Mouse (Mus musculus): ENCODE data around the gene Tmem131.

Gene Tmem131

DNA sequence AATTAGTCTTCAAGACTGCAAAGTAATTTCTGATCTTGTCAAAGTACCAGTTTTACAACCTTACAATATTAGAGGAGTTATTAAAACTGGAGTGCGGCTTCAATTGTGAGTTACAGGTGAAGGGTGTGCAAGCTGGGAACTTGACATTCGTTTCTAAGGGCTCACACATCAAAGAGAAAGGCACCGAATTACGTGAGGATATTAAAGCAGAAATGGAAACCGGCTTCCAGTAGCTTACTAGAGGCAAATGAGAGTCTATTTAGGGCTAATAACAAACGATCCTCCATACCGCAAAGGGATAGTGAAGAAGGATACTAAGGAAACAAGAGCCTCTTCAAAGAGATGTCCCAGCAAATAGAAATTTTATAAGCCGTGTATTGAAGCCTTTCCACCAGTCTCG lies 5.1 kb downstream of the Tmem131 start:
- no peak for DNase-seq (ENCODE audit: low spot score in 2 of 2)

GRCm38 (mm10) chr1:36937648-36938047 lies 5.8 kb downstream of the Tmem131 start:
- DNase-seq (ENCODE audit: low spot score in 2 of 2) = no peak

DNA sequence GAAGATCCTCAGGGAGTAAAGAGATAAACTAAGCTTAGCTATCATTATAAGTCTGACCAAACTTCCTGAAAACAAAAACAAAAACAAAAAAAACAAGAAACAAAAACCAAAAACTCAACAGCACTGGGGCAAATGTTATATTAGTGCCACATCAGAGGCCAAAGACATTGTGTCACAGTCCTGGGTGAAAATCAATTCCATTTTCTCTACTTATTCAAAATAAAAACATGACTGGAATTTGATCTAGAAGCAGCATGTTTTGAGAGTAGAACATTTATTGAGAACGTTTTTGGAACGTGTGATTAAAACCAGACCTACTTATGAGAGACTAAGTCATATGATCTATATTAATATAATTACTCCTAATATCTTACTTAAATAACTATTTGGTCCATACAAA lies 6.5 kb downstream of the Tmem131 start:
- no peak for DNase-seq (ENCODE audit: low spot score in 2 of 2)

- no peak for DNase-seq (ENCODE audit: low spot score in 2 of 2)
Observed at GRCm38 (mm10) chr1:36936567-36936966, 6.9 kb downstream of the Tmem131 start.

DNA sequence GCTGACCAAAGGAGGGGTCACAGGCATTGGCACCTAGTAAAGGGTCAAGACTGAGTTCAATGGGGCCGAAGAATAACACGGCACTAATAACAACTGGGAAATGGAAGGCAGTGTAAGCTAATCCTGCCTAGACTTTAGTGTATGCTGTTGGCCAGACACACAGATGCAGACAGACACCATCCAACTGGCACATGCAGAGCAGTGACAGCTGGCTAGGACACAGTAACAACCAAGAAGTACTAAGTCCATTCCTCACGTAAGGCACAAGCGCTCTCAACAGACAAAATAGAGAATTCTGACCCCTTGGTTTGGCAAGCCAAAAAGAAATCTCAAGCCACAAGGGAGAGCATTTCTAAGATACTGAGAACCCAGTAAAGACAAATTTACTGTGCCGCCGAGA lies 8.7 kb downstream of the Tmem131 start:
- no peak for DNase-seq (ENCODE audit: low spot score in 2 of 2)

DNA sequence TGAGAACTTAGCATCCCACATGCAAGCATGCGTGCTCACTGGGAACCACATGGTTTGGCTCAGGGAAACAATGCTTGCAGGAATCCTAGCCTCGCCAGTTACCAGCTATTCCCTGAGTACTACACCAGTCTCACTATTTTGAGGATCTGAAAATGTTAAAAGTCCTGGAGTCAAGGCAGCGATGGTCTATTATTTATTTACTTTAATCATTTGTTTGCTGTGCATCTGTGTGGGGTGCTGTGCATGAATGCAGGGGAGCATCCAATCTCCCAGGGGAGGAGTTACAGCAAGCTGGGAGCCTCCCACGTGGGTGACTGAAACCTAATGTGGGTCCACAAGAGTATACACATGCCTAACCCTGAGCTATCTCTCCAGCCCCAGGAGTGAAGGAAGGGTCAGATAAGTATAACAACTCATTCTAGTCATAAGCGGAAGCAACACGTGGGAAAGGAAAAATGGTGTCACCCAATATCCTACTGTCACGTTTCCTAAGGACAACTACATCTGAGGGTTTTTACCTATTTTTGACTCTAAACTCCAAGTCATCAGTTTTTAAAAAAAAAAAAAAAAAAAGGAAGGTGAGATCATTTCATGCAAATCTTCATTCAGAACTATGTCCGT lies 9.4 kb downstream of the Tmem131 start:
- no peak for DNase-seq (ENCODE audit: low spot score in 2 of 2)

DNA sequence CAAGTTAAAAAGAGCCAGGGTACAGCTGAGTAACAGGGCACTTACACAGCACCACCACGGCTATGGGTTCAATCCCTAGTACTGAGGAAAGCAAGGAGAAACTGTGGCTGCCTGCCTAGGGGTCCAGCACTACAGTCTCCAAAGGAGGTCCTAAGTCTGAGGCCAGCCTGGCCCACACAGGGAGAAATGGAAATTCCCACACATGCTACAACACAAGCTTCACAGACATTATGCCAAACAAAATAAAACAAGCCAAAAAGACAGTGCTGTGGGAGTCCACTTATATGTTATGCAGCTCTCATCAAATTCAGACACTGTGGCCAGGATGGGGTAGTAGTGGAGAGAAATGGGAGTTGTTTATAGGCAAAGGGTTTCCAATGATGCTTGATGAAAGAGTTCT lies 11.2 kb downstream of the Tmem131 start:
- DNase-seq (ENCODE audit: low spot score in 2 of 2) = no peak

DNA sequence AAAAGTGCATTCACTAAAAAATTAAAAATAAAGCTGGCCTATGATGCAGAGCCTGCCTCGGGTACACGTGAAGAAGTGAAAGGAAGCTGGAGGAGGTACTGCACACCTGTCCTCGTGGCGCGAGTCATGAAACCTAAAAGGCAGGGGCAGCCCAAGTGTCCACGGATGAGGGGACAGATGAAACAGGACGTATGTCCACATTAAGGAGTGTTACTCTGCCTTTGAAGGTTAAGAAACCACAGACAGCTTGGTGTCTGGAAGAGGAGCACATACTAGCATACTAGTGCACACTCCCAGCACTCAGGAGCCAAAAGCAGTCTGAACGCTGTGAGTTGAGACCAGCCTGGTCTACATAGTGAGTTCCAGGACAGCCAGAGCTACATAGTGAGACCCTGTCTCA lies 12.6 kb downstream of the Tmem131 start:
- no peak for DNase-seq (ENCODE audit: low spot score in 2 of 2)

GRCm38 (mm10) chr1:36929996-36930395 lies 13.5 kb downstream of the Tmem131 start:
- DNase-seq (ENCODE audit: low spot score in 2 of 2) = no peak

GRCm38 (mm10) chr1:36928357-36929330 lies 14.8 kb downstream of the Tmem131 start:
- no peak for DNase-seq (ENCODE audit: low spot score in 2 of 2)

DNA sequence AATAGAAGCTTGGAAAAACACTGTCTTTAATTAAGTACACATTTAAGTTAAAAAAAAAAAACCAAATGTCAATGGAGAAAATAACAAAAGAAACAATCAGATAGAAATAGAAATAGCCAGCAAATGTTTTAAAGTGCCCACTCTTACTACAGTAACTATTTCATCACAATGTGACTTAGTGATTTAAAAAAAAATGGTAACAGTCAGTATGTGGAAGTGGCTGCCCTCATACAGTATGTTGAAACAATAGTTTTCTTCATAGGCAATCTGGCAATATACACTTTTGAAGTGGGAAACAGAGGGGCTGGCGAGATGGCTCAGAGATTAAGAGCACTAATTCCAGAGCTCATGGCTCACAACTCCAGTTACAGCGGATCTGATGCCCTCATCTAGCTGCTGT lies 15.9 kb downstream of the Tmem131 start:
- DNase-seq (ENCODE audit: low spot score in 2 of 2) = no peak

- DNase-seq (ENCODE audit: low spot score in 2 of 2) = no peak
Observed at GRCm38 (mm10) chr1:36926738-36927137, 16.7 kb downstream of the Tmem131 start.

DNA sequence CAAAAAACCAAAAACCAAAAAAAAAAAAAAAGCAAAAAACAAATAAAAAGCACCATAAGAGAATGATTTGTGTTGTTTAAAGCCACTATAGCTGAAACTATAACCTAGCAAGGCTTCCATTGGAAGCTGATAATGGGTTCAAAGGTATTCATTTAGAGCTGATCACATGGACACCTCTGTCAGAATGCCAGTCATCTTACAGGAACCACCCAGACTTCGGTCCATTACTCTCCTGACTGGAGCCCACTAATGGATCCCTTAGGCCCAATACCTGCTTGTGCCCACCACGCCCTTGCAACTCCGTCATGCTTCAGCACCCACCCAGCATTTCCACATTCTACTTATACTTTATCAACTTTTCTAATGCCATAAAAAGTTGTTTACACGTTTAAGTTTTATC lies 17.2 kb downstream of the Tmem131 start:
- no peak for DNase-seq (ENCODE audit: low spot score in 2 of 2)

DNA sequence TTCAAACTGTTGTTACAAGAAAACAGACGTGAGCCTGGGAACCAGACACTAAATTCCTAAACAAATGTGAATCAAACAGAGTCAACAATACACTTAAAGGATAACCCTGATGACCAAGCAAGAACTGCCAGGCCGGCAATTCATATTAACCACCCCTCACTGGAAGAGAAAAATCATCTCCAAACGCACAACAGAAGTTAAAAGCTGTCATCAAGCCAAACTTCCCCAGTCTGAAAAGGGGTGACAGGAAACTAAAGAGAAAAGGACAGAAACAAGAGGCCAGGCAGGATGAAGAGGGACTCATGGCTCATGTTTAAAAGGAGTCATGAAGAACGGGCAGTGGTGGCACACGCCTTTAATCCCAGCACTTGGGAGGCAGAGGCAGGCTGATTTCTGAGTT lies 17.7 kb downstream of the Tmem131 start:
- no peak for DNase-seq (ENCODE audit: low spot score in 2 of 2)

GRCm38 (mm10) chr1:36924853-36925252 lies 18.6 kb downstream of the Tmem131 start:
- no peak for DNase-seq (ENCODE audit: low spot score in 2 of 2)

GRCm38 (mm10) chr1:36923911-36924310 lies 19.6 kb downstream of the Tmem131 start:
- no peak for DNase-seq (ENCODE audit: low spot score in 2 of 2)

GRCm38 (mm10) chr1:36922623-36923421 lies 20.6 kb downstream of the Tmem131 start:
- DNase-seq (ENCODE audit: low spot score in 2 of 2) = no peak

- DNase-seq (ENCODE audit: low spot score in 2 of 2) = no peak
Observed at GRCm38 (mm10) chr1:36921614-36922393, 21.7 kb downstream of the Tmem131 start.

GRCm38 (mm10) chr1:36920726-36921125 lies 22.7 kb downstream of the Tmem131 start:
- no peak for DNase-seq (ENCODE audit: low spot score in 2 of 2)

DNA sequence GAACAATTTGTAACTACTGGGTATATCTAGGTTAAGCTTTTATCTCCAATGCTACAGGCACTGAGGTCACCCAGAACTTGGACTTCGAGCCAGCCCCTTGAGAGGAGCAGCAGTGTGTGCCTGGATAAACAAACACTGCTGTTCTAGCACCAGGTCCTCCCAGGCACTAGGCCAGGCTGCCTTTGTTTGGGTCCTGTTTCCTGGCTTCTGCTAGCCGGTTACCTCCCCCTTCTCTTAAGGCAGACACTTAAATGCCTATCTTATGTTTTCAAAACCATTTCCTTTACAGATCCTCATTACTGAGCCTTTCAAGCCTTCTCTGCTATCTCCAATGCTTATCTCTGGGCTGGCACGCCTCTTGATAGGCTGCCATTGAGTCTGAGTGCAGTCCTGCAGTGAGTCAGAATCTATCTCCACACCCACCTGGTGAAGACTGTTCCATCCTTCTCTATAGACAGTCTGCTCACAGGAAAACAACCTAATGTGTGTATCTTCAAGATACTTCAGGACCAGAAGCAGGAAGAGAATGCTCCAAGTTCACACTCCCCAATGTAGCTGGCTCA lies 23.2 kb downstream of the Tmem131 start:
- no peak for DNase-seq (ENCODE audit: low spot score in 2 of 2)

DNA sequence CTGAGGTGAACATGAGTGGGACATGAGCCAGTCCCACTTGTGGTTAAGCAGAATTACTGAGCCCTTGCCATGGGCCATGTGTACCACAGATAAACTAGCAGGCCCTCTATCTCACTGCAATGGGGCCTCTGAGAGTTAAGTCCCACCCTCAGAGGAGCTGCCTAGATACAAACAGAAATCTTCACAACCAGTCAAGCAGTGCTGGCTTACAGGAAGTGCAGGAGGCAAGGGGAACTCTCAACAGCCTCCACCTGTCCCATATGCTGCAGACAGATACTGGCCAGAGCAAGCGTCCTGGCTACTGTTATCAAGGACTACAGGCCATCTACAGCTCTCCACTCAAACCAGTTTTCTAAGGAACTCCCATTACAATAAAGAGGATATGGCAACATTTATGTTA lies 23.7 kb downstream of the Tmem131 start:
- no peak for DNase-seq (ENCODE audit: low spot score in 2 of 2)

Data from right cerebral cortex, postnatal 36 days (tissue).